Mouse (Mus musculus): ENCODE measurements around the gene Armc12. TPM values are rescaled to one million over a fixed set of nuclear protein-coding genes. Genes with fewer than 3 reads are reported as not detected.

Armc12 gene
- polyA plus RNA-seq, 1 experiment = not detected

DNA sequence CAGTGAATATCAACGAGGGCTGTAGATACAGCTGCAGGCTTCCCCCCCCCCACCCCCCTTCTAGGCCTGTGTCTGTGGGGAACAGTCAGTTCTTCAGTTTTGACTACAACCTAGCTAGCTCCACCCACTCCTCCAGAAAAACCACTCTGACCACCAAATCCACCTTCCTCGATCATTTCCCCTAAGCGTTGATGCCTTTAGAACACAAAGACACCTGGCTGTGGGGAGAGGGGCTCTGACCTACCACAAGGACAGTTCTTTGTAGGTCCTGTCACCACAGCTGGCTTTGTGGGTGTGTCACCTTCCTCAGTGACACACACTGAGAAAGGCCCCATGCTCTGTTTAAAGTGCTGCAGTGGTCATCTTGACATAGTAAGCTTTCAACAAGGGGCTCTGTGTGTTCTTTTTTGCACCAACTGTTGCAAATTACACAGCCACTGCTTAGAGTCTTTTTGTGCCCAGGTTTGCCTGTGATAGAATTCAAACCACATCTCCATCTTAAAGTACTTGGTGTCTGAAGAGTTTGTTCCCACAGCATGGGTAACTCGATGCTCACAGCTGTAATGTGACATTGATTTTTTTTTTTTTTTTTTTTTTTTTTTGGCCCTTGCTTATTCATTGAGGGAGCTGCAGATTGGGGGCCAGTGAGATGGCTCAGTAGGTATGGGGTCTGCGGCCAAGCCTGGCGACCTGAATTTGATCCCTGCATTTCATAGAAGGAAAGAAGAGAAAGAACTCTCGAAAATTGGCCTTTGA, 42.2 kb upstream of the Armc12 start:
- Histone ChIP-seq H3K4me1 (ENCODE audit: control insufficient read depth, insufficient read depth, insufficient read length, low read length) (peaks cover 5% of the 10 kb centered on the region), H3K36me3 (ENCODE audit: control insufficient read depth, insufficient read depth, low read length) (no peaks in the 10 kb centered on the region), H3K27me3 (ENCODE audit: control insufficient read depth, insufficient read depth, low read length) (no peaks in the 10 kb centered on the region), H3K27ac (ENCODE audit: insufficient read depth, low read depth, low read length) (no peak overlapping the region), H3K4me3 (ENCODE audit: low read depth, low read length) (no peak overlapping the region)
- no peak for TF ChIP-seq CTCF (IDR thresholded peaks at IDR 0.05; ENCODE audit: extremely low read depth, insufficient read length, insufficient replicate concordance, low read depth, low read length)
- no peak for TF ChIP-seq POLR2A (IDR thresholded peaks at IDR 0.05; ENCODE audit: low read depth, low read length)
- WGBS = 58% methylated on average over 7 of the region's 7 CpGs

DNA sequence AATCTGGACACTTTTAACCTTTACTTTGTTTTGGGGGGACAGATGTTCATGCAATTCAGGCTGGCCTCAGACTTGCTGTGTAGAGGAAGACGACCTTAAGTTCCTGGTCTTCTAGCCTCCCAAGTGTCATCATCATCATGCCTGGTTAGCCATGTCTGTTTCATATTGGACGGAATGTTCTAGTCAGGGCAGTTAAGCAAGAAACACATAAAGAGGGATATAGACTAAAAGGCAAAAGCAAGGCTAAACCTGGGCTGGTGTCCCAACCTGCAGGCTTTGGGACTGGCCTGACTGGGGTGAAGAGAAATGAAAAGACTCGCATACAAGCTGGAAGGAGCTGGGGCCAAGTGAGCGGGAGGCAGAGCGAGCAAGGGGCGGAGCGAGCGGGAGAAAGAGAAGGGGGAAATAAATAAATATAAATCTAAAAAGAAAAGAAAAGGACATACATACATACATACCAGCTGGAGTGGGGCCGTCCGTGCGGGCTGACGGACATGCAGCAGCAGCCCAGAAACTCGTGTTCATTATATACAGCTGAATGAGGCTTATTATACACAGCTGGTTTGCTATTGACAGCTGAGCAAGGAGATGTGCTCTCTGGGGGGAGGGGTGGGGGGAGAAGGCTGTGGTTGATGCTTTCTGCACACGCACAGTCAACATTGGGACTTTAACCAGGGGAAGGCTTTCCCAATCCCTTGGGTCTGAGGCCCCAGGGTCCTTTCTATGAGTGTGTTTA, 39.4 kb upstream of the Armc12 start:
- H3K4me3 ChIP-seq (ENCODE audit: low read depth, low read length) = no peak overlapping the region
- peaks cover 5% of the 10 kb centered on the region for H3K4me1 ChIP-seq (ENCODE audit: control insufficient read depth, insufficient read depth, insufficient read length, low read length)
- no peaks in the 10 kb centered on the region for H3K36me3 ChIP-seq (ENCODE audit: control insufficient read depth, insufficient read depth, low read length)
- H3K27me3 ChIP-seq (ENCODE audit: control insufficient read depth, insufficient read depth, low read length) = no peaks in the 10 kb centered on the region
- TF ChIP-seq CTCF (IDR thresholded peaks at IDR 0.05; ENCODE audit: extremely low read depth, insufficient read length, insufficient replicate concordance, low read depth, low read length) (no peak), POLR2A (IDR thresholded peaks at IDR 0.05; ENCODE audit: low read depth, low read length) (no peak)
- H3K27ac ChIP-seq (ENCODE audit: insufficient read depth, low read depth, low read length) = no peak overlapping the region
- WGBS = 81% methylated on average over 14 of the region's 14 CpGs

- Histone ChIP-seq H3K27me3 (ENCODE audit: control insufficient read depth, insufficient read depth, low read length) (no peaks in the 10 kb centered on the region), H3K36me3 (ENCODE audit: control insufficient read depth, insufficient read depth, low read length) (no peaks in the 10 kb centered on the region)
- no peak for TF ChIP-seq POLR2A (IDR thresholded peaks at IDR 0.05; ENCODE audit: low read depth, low read length)
- no peak for TF ChIP-seq CTCF (IDR thresholded peaks at IDR 0.05; ENCODE audit: extremely low read depth, insufficient read length, insufficient replicate concordance, low read depth, low read length)
Observed at GRCm38 (mm10) chr17:28495832-28496231, 34.8 kb upstream of the Armc12 start.

DNA sequence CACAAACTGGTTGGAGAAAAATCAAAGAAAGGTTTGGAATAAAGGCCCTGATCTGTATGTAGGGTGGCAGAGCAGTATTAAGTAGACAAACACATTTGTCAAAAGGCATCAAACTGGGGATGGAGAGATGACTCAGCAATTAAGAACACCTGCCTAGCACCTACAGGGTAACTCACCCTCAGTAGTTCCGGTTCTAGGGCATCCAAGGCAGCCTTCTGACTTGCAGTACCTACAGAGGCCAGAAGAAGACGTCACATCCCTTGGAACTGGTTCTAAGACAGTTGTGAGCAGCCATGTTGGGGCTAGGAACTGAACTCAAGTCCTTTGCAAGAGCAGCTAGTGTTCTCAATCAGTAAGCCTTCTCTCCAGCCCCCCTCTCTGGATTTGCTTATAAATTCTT, 31.4 kb upstream of the Armc12 start:
- H3K36me3 ChIP-seq (ENCODE audit: control insufficient read depth, insufficient read depth, low read length) = no peaks in the 10 kb centered on the region
- WGBS = 69% methylated on average over 2 of the region's 2 CpGs
- TF ChIP-seq CTCF (IDR thresholded peaks at IDR 0.05; ENCODE audit: extremely low read depth, insufficient read length, insufficient replicate concordance, low read depth, low read length) (no peak), POLR2A (IDR thresholded peaks at IDR 0.05; ENCODE audit: low read depth, low read length) (no peak)
- no peak overlapping the region for H3K4me3 ChIP-seq (ENCODE audit: low read depth, low read length)
- H3K4me1 ChIP-seq (ENCODE audit: control insufficient read depth, insufficient read depth, insufficient read length, low read length) = no peaks in the 10 kb centered on the region
- no peak overlapping the region for H3K27ac ChIP-seq (ENCODE audit: insufficient read depth, low read depth, low read length)
- H3K27me3 ChIP-seq (ENCODE audit: control insufficient read depth, insufficient read depth, low read length) = no peaks in the 10 kb centered on the region

More at GRCm38 (mm10) chr17:28495832-28496231, 34.8 kb upstream of the Armc12 start:
- H3K4me3 ChIP-seq (ENCODE audit: low read depth, low read length) = no peak overlapping the region
- no peaks in the 10 kb centered on the region for H3K4me1 ChIP-seq (ENCODE audit: control insufficient read depth, insufficient read depth, insufficient read length, low read length)
- H3K27ac ChIP-seq (ENCODE audit: insufficient read depth, low read depth, low read length) = no peak overlapping the region
- WGBS = 27% methylated on average over 8 of the region's 8 CpGs

DNA sequence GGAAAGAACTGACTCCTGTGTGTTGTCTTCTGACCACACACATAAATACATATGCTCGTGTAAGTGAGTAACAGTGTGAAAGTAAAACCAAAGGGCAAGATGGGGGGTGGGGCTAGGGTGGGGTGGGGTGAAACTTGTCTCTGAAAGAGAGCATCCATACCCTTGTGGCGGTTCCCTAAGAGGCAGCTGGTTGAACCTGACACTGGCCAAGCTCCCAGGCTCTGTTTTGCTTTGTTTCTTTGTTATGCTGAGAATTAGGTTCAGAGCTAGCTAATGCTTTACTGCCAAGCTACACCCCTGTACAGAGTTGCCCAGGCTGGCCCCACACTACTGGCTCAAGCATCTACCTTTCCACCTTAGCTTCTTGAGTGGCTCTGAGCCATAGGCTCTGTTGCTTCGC, 30.1 kb upstream of the Armc12 start:
- Histone ChIP-seq H3K4me3 (ENCODE audit: low read depth, low read length) (no peak overlapping the region), H3K4me1 (ENCODE audit: control insufficient read depth, insufficient read depth, insufficient read length, low read length) (no peaks in the 10 kb centered on the region), H3K36me3 (ENCODE audit: control insufficient read depth, insufficient read depth, low read length) (no peaks in the 10 kb centered on the region), H3K27ac (ENCODE audit: insufficient read depth, low read depth, low read length) (no peak overlapping the region), H3K27me3 (ENCODE audit: control insufficient read depth, insufficient read depth, low read length) (no peaks in the 10 kb centered on the region)
- WGBS = 63% methylated on average over 3 of the region's 3 CpGs
- TF ChIP-seq POLR2A (IDR thresholded peaks at IDR 0.05; ENCODE audit: low read depth, low read length) (no peak), CTCF (IDR thresholded peaks at IDR 0.05; ENCODE audit: extremely low read depth, insufficient read length, insufficient replicate concordance, low read depth, low read length) (no peak)

DNA sequence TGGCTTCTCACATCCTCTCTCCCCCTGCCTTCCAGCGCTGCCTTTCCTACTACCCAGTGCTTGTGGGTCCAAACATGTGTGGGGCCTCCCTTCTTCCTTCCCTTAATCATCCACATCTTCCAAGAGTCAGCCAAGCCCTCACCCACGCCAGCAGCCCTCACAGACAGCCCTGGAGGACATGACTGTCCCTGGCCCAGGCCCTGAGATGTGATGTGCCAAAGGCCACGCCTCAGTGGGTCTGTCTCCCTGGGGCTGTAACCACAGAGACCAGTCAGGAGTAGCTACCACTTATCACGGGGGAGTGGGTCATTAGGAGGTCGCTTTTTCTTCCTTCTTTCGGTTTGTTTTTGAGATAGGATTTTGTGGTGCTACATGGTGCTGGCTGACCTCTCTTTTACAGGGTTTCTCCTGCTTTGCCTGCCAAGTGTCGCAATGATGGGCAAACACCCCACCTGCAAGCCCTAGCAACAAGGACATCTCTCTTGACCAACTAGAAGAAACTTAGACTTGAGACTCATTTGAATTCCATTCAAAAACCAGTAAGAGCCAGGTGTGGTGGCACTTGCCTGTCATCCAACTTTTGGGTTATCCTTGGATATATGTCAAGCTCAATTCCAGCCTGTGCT, 28.3 kb upstream of the Armc12 start:
- no peak overlapping the region for H3K4me3 ChIP-seq (ENCODE audit: low read depth, low read length)
- no peaks in the 10 kb centered on the region for H3K4me1 ChIP-seq (ENCODE audit: control insufficient read depth, insufficient read depth, insufficient read length, low read length)
- H3K27me3 ChIP-seq (ENCODE audit: control insufficient read depth, insufficient read depth, low read length) = no peaks in the 10 kb centered on the region
- no peak overlapping the region for H3K27ac ChIP-seq (ENCODE audit: insufficient read depth, low read depth, low read length)
- no peaks in the 10 kb centered on the region for H3K36me3 ChIP-seq (ENCODE audit: control insufficient read depth, insufficient read depth, low read length)
- WGBS = 52% methylated on average over 7 of the region's 7 CpGs
- TF ChIP-seq POLR2A (IDR thresholded peaks at IDR 0.05; ENCODE audit: low read depth, low read length) = no peak
- TF ChIP-seq CTCF (IDR thresholded peaks at IDR 0.05; ENCODE audit: extremely low read depth, insufficient read length, insufficient replicate concordance, low read depth, low read length) = no peak

DNA sequence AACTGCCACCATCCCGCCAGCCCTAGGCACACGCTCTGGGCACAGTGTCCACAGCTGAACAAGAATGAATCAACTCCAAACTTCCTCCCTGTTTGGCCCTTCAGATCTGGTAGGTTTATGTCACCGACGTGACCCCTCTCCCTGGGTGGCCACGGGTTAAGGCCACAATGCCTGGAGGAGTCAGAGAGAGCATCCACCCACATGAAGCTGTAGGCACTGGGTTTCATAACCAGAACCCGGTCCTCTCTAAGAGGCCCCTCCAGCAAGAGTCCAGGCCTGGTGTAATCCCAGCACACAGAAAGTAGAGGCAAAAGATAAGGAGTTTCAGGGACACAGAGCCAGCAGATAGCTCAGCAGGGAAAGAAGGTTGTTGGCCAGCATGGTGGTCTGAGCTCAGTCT, 26.4 kb upstream of the Armc12 start:
- no peak for TF ChIP-seq CTCF (IDR thresholded peaks at IDR 0.05; ENCODE audit: extremely low read depth, insufficient read length, insufficient replicate concordance, low read depth, low read length)
- TF ChIP-seq POLR2A (IDR thresholded peaks at IDR 0.05; ENCODE audit: low read depth, low read length) = no peak
- Histone ChIP-seq H3K36me3 (ENCODE audit: control insufficient read depth, insufficient read depth, low read length) (no peaks in the 10 kb centered on the region), H3K27ac (ENCODE audit: insufficient read depth, low read depth, low read length) (no peak overlapping the region), H3K27me3 (ENCODE audit: control insufficient read depth, insufficient read depth, low read length) (no peaks in the 10 kb centered on the region), H3K4me1 (ENCODE audit: control insufficient read depth, insufficient read depth, insufficient read length, low read length) (no peaks in the 10 kb centered on the region), H3K4me3 (ENCODE audit: low read depth, low read length) (no peak overlapping the region)
- 76% methylated on average over 6 of the region's 6 CpGs for WGBS

Measured in small intestine, adult 2 months (tissue).